Mouse (Mus musculus) heart, adult 2 months (tissue): ENCODE results near the gene Sox15.

Experiments used
- CTCF ChIP-seq: fragments of 200-600 bp; IDR thresholded peaks from 2 replicates; pipeline ENCODE4 v1.8.1; 2022; ENCODE audit warnings: antibody characterized with exemption, mild to moderate bottlenecking, moderate library complexity
- POLR2A ChIP-seq: fragments of 200-500 bp; IDR thresholded peaks from 2 replicates; pipeline ENCODE4 v1.6.1; 2011; ENCODE audit warnings: mild to moderate bottlenecking, low read depth, low read length, control low read depth; ENCODE audit not compliant: insufficient read depth

GRCm38 (mm10) chr11:69613553-69614256 is 41.4 kb upstream of the Sox15 start:
- TF ChIP-seq CTCF: peak; percentile 84
- TF ChIP-seq POLR2A: no peak
